Mouse (Mus musculus) neural tube, embryonic 11.5 days (tissue): ENCODE data around the gene Tuba1c. TPM values are rescaled to one million over a fixed set of nuclear protein-coding genes. Genes with fewer than 3 reads are reported as not detected.

ENCODE experiments used
- ATAC-seq: fragments of 200-750 bp; cut with Nextera tagmentation; 2 replicates; pipeline ENCODE4 v1.8.0; 2017; ENCODE audit warnings: moderate number of reproducible peaks, mild to moderate bottlenecking, moderate TSS enrichment, moderate library complexity; ENCODE audit not compliant: insufficient read depth, low FRiP score, low TSS enrichment
- DNase-seq: peaks from one replicate; pipeline ENCODE4 v3.0.0-alpha.2; 2015; ENCODE audit warnings: low spot score
- H3K27ac ChIP-seq: fragments of 300-500 bp; sonication (generic); 2 replicates; pipeline ENCODE4 v1.5.1; 2014; ENCODE audit warnings: low read depth, mild to moderate bottlenecking, low read length
- H3K27me3 ChIP-seq: fragments of 300-500 bp; sonication (generic); 2 replicates; pipeline ENCODE4 v1.6.1; 2014; ENCODE audit warnings: mild to moderate bottlenecking, low read length, mixed read lengths; ENCODE audit not compliant: control insufficient read depth, insufficient read depth
- H3K36me3 ChIP-seq: fragments of 300-500 bp; sonication (generic); 2 replicates; pipeline ENCODE4 v1.6.1; 2014; ENCODE audit warnings: mild to moderate bottlenecking, low read length, moderate library complexity, mixed read lengths; ENCODE audit not compliant: control insufficient read depth, insufficient read depth
- H3K4me1 ChIP-seq: fragments of 300-500 bp; sonication (generic); 2 replicates; pipeline ENCODE4 v1.6.1; 2014; ENCODE audit warnings: low read length, mixed read lengths; ENCODE audit not compliant: control insufficient read depth, insufficient read depth
- H3K4me2 ChIP-seq: fragments of 300-500 bp; sonication (generic); 2 replicates; pipeline ENCODE4 v1.6.1; 2014; ENCODE audit warnings: low read depth, mild to moderate bottlenecking, moderate library complexity
- H3K4me3 ChIP-seq: fragments of 300-500 bp; sonication (generic); 2 replicates; pipeline ENCODE4 v1.5.1; 2014; ENCODE audit warnings: low read depth, low read length
- H3K9ac ChIP-seq: fragments of 300-500 bp; sonication (generic); 2 replicates; pipeline ENCODE4 v1.6.1; 2014; ENCODE audit warnings: mild to moderate bottlenecking, low read length
- H3K9me3 ChIP-seq: fragments of 300-500 bp; sonication (generic); 2 replicates; pipeline ENCODE4 v1.6.1; 2016; ENCODE audit warnings: low read length; ENCODE audit not compliant: control insufficient read depth
- WGBS: fragments of 180-500 bp; shearing (Covaris S2); extraction: QIAGEN DNeasy Blood & Tissue Kit; methylation state at CpG from one replicate; pipeline ENCODE4 v1.1.7; 2014; 5-methylcytosine and 5-hydroxymethylcytosine counted together
- polyA plus RNA-seq: library from polyadenylated mRNA; unstranded; fragments of >200 nt; fragmentation: Nextera tagmentation; extraction: Ambion mirVana; gene quantifications from 2 replicates; pipeline ENCODE4 v1.2.1, GENCODE M21; 2014

Tuba1c gene
- polyA plus RNA-seq, 1 experiment from 2014 or later, result 109 TPM

DNA sequence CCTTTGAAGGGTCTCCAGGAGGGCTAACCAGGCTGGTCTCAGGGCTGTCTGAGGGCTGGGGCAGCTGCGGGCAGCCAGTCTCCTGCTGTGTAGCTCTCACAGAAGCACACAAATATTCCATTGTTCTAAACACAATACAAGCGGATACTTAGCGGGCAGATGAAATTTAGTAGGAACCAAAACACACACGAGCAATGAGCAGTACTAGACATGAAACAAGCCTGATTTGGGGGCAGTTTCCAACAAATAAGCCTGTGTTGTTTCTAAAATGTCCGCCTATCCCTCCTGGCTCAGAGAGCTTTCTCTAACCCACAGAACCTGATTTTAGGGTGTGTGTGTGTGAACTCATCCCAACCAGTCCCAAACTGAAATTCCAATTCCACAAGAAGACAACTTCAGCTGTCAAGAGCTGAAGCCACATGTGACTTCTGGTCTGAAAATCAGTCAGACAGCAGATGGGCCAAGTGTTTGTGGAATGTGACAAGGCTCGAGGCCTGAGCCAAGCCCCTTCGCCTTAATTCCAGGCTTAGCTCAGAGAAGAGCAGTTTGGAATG lies 42.5 kb upstream of the Tuba1c start:
- Histone ChIP-seq H3K4me2 (peak overlapping the region; percentile 57), H3K36me3 (no peaks in the 10 kb centered on the region; the same call in 1 of the 2 replicates), H3K9me3 (no peaks in the 10 kb centered on the region), H3K27ac (peak overlapping the region; percentile 89), H3K27me3 (no peaks in the 10 kb centered on the region), H3K9ac (peak overlapping the region; percentile 67), H3K4me1 (peaks cover 53% of the 10 kb centered on the region), H3K4me3 (peak overlapping the region; percentile 18)
- ATAC-seq (no peak; the same call in 1 of the 2 replicates), DNase-seq (peak; percentile 70)
- WGBS, result 12% methylated on average over 7 of the region's 7 CpGs

DNA sequence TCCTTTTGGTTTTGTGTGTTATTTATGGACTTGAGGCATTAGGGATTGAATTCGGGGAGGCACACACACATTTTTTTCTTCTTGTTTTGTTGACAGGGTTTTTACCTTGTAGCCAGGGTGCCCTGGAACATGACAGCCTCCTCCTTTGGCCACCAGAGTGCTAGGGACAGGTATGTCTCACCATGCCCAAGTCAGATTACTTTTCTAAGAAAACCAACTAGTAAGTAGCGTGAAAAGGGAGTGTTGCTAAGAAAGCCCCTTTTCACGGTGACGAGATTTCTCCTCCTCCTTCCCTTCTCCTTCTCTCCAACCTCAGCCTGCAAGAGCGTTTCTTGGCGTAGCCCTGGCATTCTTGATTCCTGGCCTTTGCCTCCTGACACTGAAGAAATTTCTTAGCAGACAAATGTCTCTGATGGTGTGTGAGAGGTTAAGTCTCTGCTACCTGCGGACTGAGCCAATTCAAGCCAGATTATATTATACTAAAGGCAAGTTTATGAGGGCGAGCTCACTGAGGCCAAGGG lies 42.0 kb upstream of the Tuba1c start:
- 28% methylated on average over 8 of the region's 8 CpGs for WGBS
- Histone ChIP-seq H3K27me3 (no peaks in the 10 kb centered on the region), H3K4me2 (peak overlapping the region; percentile 57), H3K36me3 (no peaks in the 10 kb centered on the region; the same call in 1 of the 2 replicates), H3K9me3 (no peaks in the 10 kb centered on the region), H3K9ac (peak overlapping the region; percentile 67), H3K27ac (peak overlapping the region; percentile 89), H3K4me3 (peak overlapping the region; percentile 18; the same call in 1 of the 2 replicates), H3K4me1 (peaks cover 54% of the 10 kb centered on the region)
- DNase-seq (no peak), ATAC-seq (no peak)

DNA sequence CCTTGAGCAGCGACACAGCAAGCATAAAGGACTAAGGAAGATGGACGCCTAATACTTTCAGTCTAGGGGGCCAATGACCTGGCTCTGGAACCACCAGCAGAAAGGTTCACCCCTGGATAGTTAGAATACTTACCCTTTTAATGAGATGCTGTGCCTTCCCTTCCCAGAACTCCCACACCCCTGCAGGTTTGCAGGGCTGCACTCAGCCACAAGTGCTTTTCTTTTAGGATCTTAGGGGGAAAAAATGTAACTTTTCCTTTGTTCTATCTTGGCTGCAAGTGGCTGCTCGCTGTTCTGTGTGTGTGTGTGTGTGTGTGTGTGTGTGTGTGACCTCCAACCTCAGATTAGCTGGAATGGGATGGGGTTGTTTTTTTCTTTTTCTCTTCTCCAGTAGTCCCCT lies 40.9 kb upstream of the Tuba1c start:
- H3K27me3 ChIP-seq, result no peaks in the 10 kb centered on the region
- no peak for DNase-seq
- H3K36me3 ChIP-seq, result no peaks in the 10 kb centered on the region; the same call in 1 of the 2 replicates
- no peak overlapping the region for H3K27ac ChIP-seq
- peak overlapping the region; percentile 57; the same call in 1 of the 2 replicates for H3K4me2 ChIP-seq
- 81% methylated on average over 3 of the region's 3 CpGs for WGBS
- no peak for ATAC-seq
- H3K9me3 ChIP-seq, result no peaks in the 10 kb centered on the region
- H3K4me1 ChIP-seq, result peaks cover 55% of the 10 kb centered on the region
- H3K9ac ChIP-seq, result no peak overlapping the region
- H3K4me3 ChIP-seq, result no peak overlapping the region

DNA sequence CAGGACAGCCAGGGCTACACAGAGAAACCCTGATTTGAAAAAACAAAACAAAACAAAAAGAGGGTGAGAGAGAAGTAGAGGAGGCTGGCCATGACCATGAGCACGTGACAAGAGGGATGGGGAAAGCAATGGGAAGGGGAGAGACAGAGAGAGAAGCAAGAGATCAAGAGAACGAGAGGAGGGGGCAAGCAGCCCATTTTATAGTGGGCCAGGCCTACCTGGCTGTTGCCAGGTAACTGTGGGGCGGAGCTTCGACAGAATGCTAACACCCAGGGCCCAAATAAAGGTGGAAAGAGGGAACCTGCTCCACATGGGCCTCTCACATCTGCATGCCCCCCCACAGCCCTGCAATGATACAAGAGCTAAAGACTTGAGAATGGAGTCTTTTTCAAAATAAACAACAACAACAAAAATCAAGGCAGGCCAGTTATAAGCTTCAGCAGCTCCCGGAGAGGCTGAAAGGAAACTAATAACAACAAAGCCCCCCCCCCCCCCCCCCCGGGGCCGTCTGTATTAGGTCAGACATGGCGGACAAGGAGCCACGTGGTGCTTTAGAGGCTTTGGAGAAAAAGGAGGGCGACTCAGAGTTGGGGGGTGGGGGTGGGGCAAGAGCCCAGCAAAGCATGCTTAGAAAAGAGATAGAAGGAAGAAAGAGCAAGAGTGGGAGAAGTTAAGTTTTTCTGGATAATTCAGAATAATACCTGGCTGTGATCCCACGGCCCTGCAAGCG lies 39.8 kb upstream of the Tuba1c start:
- H3K4me2 ChIP-seq, result peak overlapping the region; percentile 56
- no peaks in the 10 kb centered on the region for H3K27me3 ChIP-seq
- peak overlapping the region; percentile 89 for H3K27ac ChIP-seq
- H3K36me3 ChIP-seq, result no peaks in the 10 kb centered on the region; the same call in 1 of the 2 replicates
- H3K9me3 ChIP-seq, result no peaks in the 10 kb centered on the region
- DNase-seq (no peak), ATAC-seq (no peak)
- peak overlapping the region; percentile 77 for H3K9ac ChIP-seq
- H3K4me3 ChIP-seq, result no peak overlapping the region
- WGBS, result 40% methylated on average over 9 of the region's 12 CpGs
- H3K4me1 ChIP-seq, result peaks cover 51% of the 10 kb centered on the region

DNA sequence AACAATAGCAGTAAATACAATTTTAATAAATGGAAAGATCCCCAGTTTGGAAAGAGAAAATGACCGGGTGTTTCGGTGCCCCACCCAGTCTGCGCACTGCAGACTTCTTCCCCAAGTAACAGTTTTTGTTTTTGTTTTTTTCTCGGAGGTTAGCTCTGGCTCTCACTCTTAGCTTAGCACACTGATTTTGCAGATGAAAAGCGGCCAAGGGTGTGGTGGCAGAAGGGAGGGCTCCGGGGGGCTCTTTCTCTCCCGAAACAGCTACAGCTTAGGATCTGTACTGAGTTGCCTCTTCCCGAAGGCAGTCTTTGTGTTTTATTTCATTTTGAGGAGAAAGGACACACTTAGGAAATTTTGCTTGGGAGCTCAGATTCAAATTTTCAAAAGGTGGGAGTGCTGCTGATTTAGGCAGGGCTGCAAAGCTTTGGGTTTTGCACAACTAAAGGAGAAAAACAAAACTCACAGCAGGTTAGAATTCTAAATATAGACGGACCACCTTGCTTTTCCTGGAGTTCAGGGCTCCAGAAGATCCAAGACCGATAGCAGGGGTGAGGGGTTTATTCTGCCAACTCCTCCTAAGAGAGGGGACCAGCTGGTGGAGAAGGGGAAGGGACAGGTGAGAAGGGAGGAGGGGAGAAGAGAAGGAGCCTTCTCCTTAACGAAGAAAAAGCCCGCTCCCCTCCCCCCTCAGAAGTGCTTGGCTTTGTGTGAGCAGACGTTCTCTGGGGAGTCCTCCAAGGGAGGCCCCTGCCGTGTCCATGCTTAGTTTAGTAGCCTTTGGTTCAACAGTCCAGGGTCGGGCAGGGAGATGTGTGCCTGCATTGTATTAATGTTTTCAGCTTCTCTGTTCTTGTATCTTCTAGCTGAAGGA lies 38.8 kb upstream of the Tuba1c start:
- peaks cover 51% of the 10 kb centered on the region for H3K4me1 ChIP-seq
- H3K4me2 ChIP-seq, result peak overlapping the region; percentile 56
- H3K27me3 ChIP-seq, result no peaks in the 10 kb centered on the region
- no peaks in the 10 kb centered on the region for H3K9me3 ChIP-seq
- peak overlapping the region; percentile 77 for H3K9ac ChIP-seq
- DNase-seq, result peak; percentile 76
- 0 out of 2 replicates have a peak, but pooled peaks have one; percentile 16 for ATAC-seq
- H3K4me3 ChIP-seq, result peak overlapping the region; percentile 12; the same call in 1 of the 2 replicates
- H3K27ac ChIP-seq, result peak overlapping the region; percentile 89
- no peaks in the 10 kb centered on the region; the same call in 1 of the 2 replicates for H3K36me3 ChIP-seq
- 17% methylated on average over 15 of the region's 15 CpGs for WGBS

DNA sequence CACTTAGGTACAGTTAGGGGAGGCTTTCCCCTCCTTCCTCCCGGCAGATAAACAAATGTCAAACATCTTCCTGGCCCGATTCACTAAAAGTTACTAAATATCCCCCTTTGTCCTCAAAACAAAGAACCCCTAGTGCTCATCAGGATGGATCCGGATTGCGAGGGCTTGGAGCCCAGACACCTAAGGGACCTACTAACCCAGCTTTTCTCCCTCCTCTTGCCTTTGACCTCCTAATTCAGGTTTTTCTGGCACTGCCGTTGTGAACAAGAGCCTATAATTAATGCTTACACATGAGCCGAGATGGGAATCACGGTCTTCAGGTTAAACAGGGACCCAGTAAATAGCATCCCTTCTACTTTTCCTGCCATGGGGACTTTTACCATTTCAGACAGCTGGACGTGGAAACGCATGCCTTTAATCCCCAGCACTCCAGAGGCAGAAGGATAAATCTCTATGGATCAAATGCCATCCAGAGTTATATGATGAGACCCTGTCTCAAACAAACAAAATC lies 38.1 kb upstream of the Tuba1c start:
- DNase-seq (no peak), ATAC-seq (no peak)
- no peaks in the 10 kb centered on the region for H3K9me3 ChIP-seq
- H3K4me2 ChIP-seq, result peak overlapping the region; percentile 56
- H3K27me3 ChIP-seq, result no peaks in the 10 kb centered on the region
- H3K4me3 ChIP-seq, result no peak overlapping the region
- peak overlapping the region; percentile 77 for H3K9ac ChIP-seq
- peak overlapping the region; percentile 89 for H3K27ac ChIP-seq
- peaks cover 51% of the 10 kb centered on the region for H3K4me1 ChIP-seq
- WGBS, result 13% methylated on average over 9 of the region's 9 CpGs
- no peaks in the 10 kb centered on the region; the same call in 1 of the 2 replicates for H3K36me3 ChIP-seq

DNA sequence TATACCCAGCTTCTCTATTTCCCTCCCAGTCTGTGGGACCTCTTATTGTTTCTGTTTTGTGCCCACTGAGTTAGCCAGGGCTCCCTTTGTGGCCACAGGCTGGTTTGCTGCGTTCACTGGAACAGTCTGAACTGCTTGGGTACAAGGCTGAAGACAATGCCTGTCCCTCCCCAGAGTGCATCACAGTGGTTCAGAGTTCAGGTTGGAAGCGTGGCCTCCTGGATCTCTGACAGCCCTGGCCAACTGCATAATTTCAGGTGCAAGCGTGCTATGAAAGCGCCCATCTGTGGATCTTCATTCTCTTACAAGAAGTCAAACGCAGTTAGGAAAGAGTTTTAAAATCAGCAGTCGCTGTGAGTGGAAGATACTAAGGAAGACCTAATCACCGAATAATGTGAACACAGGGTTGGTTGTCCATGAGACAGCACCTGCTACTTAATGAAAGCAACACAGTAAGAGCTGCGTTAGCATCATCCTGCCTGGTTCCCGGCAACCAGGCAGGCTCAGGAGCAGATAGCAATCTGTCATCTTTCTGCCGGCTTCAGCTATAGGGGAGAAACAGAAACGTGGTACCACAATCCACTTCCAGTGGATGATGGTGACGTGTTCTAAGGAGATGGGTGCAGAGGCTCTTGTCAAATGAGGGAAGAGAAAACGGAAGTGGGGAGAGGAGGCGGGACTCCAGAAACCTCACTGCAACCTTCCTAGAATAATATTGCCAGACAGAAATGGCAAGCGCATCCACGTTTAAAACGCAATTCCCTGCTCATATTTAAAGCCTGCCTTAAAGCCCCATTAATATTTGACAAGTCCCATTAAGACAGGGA lies 37.4 kb upstream of the Tuba1c start:
- peaks cover 46% of the 10 kb centered on the region for H3K4me1 ChIP-seq
- no peaks in the 10 kb centered on the region; the same call in 1 of the 2 replicates for H3K36me3 ChIP-seq
- peak; percentile 22 for ATAC-seq
- no peaks in the 10 kb centered on the region for H3K9me3 ChIP-seq
- H3K27ac ChIP-seq, result peak overlapping the region; percentile 89
- H3K4me3 ChIP-seq, result peak overlapping the region; percentile 16
- peak overlapping the region; percentile 77 for H3K9ac ChIP-seq
- H3K27me3 ChIP-seq, result no peaks in the 10 kb centered on the region
- peak overlapping the region; percentile 56 for H3K4me2 ChIP-seq
- DNase-seq, result peak; percentile 42
- 36% methylated on average over 17 of the region's 17 CpGs for WGBS
